Mouse (Mus musculus) spleen, embryonic (tissue): ENCODE measurements around the gene Cope.

ENCODE experiments used
- CTCF ChIA-PET: fragments of 350-600 bp; sonication (Branson Sonifier 250); formaldehyde crosslinking; loops from one replicate; lab custom pipeline; 2022; lab: Charles Lee

The Cope gene

GRCm38 (mm10) chr8:70302358-70302890 is at the start of gene Cope, which contains the start of gene Ddx49:
Gene Cope, plus strand, starts transcription at chr8:70302518.
Gene Ddx49, minus strand, starts transcription at chr8:70302489.
- CTCF ChIA-PET = interaction anchor here (0.6 kb wide), 1 partner anchor 1509 kb away, joined by 3 read pairs; no protein-coding TSS in a partner anchor

DNA sequence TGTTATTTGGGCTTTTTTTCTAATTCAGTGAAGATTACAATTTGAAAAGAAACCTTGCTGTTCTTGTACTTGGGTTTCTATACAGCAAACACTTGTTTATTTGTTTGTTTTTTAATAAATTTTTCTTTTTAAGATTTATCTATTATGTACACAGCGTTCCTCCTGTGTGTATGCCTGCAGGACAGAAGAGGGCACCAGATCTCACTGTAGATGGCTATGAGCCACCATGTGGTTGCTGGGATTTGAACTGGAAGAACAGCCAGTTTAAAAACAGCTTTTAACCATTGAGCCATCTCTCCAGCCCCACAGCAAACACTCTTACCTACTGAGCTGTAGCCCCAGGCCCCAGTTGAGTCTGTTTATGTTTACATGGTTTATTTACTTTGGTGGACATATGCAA is 47.7 kb upstream of the Cope start:
- CTCF ChIA-PET = no interaction called here

DNA sequence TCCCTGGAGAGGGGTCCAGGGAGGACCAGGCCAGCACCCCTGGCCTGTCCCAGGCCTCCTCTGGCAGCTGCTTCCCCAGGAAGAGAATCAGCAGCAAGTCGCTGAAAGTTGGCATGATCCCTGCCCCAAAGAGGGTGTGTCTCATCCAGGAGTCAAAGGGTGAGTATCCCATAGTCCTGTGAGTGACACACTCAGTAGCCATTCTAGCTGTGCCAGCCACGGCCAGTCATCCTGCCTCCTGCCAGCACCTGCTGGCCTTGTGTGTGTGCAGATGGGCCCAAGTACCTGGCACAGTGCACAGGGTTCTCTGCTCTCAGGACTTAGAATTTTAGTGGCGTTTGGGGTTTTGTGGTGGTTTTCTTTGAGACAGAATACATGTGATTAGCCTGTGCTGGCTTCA is 44.9 kb upstream of the Cope start:
- CTCF ChIA-PET = no interaction called here

GRCm38 (mm10) chr8:70258600-70258999 is 43.7 kb upstream of the Cope start:
- CTCF ChIA-PET = no interaction called here

GRCm38 (mm10) chr8:70259043-70259442 is 43.3 kb upstream of the Cope start:
- CTCF ChIA-PET = no interaction called here

DNA sequence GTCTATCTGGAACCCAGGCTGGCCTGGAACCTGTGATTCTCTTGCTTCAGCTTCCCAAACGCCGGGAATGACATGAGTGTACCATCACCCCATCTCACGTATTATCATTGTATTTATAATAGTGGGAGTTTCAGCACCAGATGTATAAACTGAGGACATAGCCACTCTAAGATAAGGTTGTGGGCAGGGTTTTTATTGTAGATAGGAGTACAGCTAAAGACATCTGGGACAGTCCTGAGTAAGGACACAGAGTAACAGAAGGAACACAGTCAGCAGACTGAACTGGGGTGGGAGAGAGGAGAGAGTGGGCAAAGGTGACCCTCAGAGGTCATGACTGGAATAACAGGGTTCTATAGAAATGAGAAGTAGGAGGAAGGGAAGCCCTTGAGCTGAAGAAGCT is 34.6 kb upstream of the Cope start:
- CTCF ChIA-PET = no interaction called here

- CTCF ChIA-PET = no interaction called here
Measured at GRCm38 (mm10) chr8:70268311-70268710, 34.0 kb upstream of the Cope start.

DNA sequence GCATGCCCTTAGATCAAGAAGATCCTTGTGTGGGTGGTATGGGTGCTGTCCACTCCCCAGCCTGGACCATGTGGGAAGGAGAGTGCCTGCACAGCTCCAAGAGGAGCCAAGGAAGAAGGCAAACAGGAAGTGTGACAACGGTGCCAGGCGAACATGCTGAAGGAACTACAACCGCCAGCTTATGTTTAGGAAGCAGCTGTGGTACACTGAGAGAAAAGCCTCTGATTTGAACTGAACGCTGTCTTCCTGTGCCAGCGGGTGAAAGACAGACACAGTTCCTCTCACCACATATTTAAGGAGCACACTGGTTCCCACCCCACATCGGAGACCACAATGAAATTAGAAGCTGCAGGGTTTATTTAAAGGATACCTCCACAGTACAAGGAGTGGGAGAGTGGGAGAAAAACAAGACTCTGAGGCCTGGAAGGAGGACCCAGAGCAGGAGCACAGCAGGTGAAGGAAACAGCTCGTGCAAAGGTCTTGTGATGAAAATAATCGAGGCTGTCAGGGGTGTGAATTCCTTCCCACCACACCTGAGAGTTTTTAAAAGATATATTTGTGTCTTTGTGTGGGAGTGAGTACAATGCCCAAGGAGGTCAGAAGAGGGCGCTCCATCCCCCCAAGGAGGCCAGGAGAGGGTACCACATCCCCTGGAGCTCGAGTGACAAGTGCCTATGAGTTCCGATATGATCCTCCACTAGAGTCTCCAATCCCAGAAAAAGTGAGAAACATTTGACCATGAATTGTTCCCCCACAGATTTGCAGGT is 33.3 kb upstream of the Cope start:
- CTCF ChIA-PET = interaction anchor here (0.6 kb wide), 1 partner anchor 332 kb away, joined by 3 read pairs; no protein-coding TSS in a partner anchor

- CTCF ChIA-PET = interaction anchor here (1.1 kb wide), 1 partner anchor 10 kb away, joined by 3 read pairs; no protein-coding TSS in a partner anchor
Measured at GRCm38 (mm10) chr8:70272949-70273348, 29.4 kb upstream of the Cope start.

DNA sequence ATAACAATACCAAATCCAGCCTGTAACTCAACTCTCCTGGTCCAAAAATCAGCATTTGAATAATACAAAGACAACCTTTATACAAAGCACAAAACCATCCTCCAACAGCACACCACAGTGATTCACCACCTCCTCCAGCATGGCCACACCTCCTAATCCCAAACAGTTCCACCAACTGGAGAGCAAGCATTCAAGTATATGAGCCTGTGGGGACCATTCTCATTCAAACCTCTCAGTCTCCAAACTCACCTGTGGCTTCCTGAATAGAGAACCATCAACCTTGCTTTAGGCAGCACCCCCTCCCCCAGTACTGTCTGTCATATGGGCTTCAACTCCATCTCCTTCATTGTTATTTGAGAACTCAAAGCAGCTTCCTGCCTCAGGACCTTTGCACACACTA is 28.0 kb upstream of the Cope start:
- CTCF ChIA-PET = no interaction called here

- CTCF ChIA-PET = no interaction called here
Measured at GRCm38 (mm10) chr8:70276476-70276875, 25.8 kb upstream of the Cope start.

DNA sequence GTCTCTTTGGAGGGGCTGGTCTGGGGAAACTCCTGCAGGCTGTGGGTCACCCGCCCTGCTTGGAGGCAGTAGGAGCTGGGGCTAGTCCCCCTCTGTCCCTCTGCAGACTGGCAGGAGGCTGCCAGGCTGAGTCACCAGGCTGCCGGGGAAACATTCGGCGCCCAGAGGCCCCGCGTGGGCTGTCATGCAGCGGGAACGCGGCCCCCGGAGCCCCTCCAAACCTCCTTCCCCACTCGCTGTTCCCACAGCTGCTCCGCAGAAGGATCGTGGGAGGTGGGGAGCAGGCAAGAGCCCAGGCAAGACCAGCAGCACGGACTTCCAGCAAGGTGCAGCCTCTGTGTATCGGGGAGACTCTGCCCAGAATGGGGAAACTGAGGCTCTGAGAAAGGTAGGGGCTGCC is 24.1 kb upstream of the Cope start:
- CTCF ChIA-PET = no interaction called here

- CTCF ChIA-PET = interaction anchor here (0.6 kb wide), 1 partner anchor 9 kb away, joined by 3 read pairs; no protein-coding TSS in a partner anchor
Measured at GRCm38 (mm10) chr8:70279266-70279665, 23.1 kb upstream of the Cope start.

- CTCF ChIA-PET = no interaction called here
Measured at GRCm38 (mm10) chr8:70281001-70281400, 21.3 kb upstream of the Cope start.

GRCm38 (mm10) chr8:70282603-70283135 is 19.6 kb upstream of the Cope start, which contains the start of gene Homer3:
Gene Homer3, plus strand, starts transcription at chr8:70282827.
- CTCF ChIA-PET = interaction anchor here (0.5 to 0.8 kb wide), 2 partner anchors 9 to 18 kb away, joined by 3 read pairs; no protein-coding TSS in a partner anchor

GRCm38 (mm10) chr8:70283136-70284077 is 18.9 kb upstream of the Cope start:
- CTCF ChIA-PET = interaction anchor here (0.5 to 0.8 kb wide), 3 partner anchors 10 to 240 kb away, joined by 3 to 5 read pairs (median 3); no protein-coding TSS in a partner anchor

DNA sequence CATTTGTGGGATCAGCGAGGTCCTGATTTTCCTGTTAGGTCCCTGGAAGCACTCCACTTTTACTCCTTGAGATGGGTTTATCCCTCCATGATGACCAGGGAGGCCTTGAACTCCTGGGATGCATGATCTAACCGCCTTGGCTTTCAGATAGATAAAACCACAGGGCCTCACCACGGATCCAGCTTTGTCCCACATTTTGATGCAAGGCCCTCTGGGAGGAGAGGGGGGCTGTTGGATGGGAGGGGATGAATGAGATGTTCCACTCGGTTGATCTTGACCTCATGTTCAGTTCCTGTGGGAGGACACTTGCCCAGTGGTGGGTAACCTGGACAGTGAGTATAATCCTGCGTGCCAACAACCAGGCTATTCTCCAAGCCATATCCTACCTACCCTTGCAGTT is 17.9 kb upstream of the Cope start:
- CTCF ChIA-PET = no interaction called here

GRCm38 (mm10) chr8:70285304-70285703 is 17.0 kb upstream of the Cope start:
- CTCF ChIA-PET = no interaction called here

- CTCF ChIA-PET = interaction anchor here (0.6 kb wide), 1 partner anchor 260 kb away, joined by 3 read pairs; no protein-coding TSS in a partner anchor
Measured at GRCm38 (mm10) chr8:70286737-70287136, 15.6 kb upstream of the Cope start.

GRCm38 (mm10) chr8:70293988-70294405 is 8.3 kb upstream of the Cope start:
- CTCF ChIA-PET = no interaction called here

DNA sequence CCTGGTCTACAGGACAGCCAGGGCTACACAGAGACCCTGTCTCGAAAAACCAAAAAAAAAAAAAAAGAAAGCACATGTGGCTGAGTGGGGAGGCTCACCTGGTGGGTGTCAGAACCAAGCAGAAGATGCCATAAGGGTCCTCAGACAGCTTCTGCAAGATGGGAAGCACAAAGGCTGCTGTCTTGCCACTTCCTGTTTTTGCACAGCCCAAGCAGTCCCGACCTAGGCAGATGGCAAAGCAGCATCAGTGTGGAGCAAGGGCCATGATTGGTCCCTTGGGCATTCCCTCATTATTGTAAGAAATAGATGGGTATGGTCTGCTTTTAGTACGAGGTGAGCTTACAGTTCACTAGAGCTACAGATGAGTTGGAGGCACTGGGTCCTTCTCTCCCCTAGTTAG is 1.4 kb upstream of the Cope start:
- CTCF ChIA-PET = interaction anchor here (0.7 kb wide), 1 partner anchor 18 kb away, joined by 3 read pairs; no protein-coding TSS in a partner anchor
